Mouse (Mus musculus) hindbrain, postnatal 0 days (tissue): ENCODE measurements at regions not wholly inside any gene's neighbourhood (a gene's known extent, or its start where the extent isn't known, plus 50 kb on each side); places are given as distances from the start of the nearest gene placed in this dataset.

Source experiments
- ATAC-seq: fragments of 200-750 bp; cut with Nextera tagmentation; 2 replicates; pipeline ENCODE4 v1.8.0; 2017; ENCODE audit warnings: mild to moderate bottlenecking, moderate TSS enrichment, moderate library complexity
- DNase-seq: peaks from one replicate; pipeline ENCODE4 v3.0.0-alpha.2; 2015; ENCODE audit warnings: low spot score
- H3K27ac ChIP-seq: fragments of 300-500 bp; sonication (generic); 2 replicates; pipeline ENCODE4 v1.5.1; 2014; ENCODE audit warnings: mild to moderate bottlenecking
- H3K27me3 ChIP-seq: fragments of 300-500 bp; sonication (generic); 2 replicates; pipeline ENCODE4 v1.6.1; 2014; ENCODE audit warnings: low read length, mixed read lengths; ENCODE audit not compliant: insufficient read depth
- H3K36me3 ChIP-seq: fragments of 300-500 bp; sonication (generic); 2 replicates; pipeline ENCODE4 v1.6.1; 2014; ENCODE audit warnings: low read length, mixed read lengths; ENCODE audit not compliant: insufficient read depth
- H3K4me1 ChIP-seq: fragments of 300-500 bp; sonication (generic); 2 replicates; pipeline ENCODE4 v1.6.1; 2014; ENCODE audit warnings: antibody characterized with exemption, low read length, mixed read lengths; ENCODE audit not compliant: insufficient read depth
- H3K4me2 ChIP-seq: fragments of 300-500 bp; sonication (generic); 2 replicates; pipeline ENCODE4 v1.6.1; 2014; ENCODE audit warnings: low read depth, mild to moderate bottlenecking, low read length, moderate library complexity, mixed read lengths
- H3K4me3 ChIP-seq: fragments of 300-500 bp; sonication (generic); 2 replicates; pipeline ENCODE4 v1.5.1; 2014; ENCODE audit warnings: low read length
- H3K9ac ChIP-seq: fragments of 300-500 bp; sonication (generic); replicated peaks from 2 replicates; pipeline ENCODE4 v1.6.1; 2014; ENCODE audit warnings: mild to moderate bottlenecking, low read length, moderate library complexity, mixed read lengths
- H3K9me3 ChIP-seq: fragments of 300-500 bp; sonication (generic); 2 replicates; pipeline ENCODE4 v1.6.1; 2016; ENCODE audit warnings: low read length, mixed read lengths
- CTCF ChIP-seq: IDR thresholded peaks from 2 replicates; pipeline ENCODE4 v1.5.1; 2016; ENCODE audit warnings: antibody characterized with exemption, control low read depth, low read depth
- WGBS: fragments of 180-500 bp; shearing (Covaris S2); extraction: QIAGEN DNeasy Blood & Tissue Kit; methylation state at CpG from one replicate; pipeline ENCODE4 v1.1.7; 2014; 5-methylcytosine and 5-hydroxymethylcytosine counted together

- no peak for TF ChIP-seq CTCF
- ATAC-seq (no peak), DNase-seq (no peak)
- no peaks in the 10 kb centered on the region for H3K9me3 ChIP-seq
- no peaks in the 10 kb centered on the region for H3K27me3 ChIP-seq
- H3K9ac ChIP-seq, result no peak overlapping the region
- no peak overlapping the region for H3K27ac ChIP-seq
- no peaks in the 10 kb centered on the region for H3K4me1 ChIP-seq
- 34% methylated on average over 3 of the region's 3 CpGs for WGBS
- no peaks in the 10 kb centered on the region for H3K36me3 ChIP-seq
- no peak overlapping the region for H3K4me2 ChIP-seq
- no peak overlapping the region for H3K4me3 ChIP-seq
These were observed 198.7 kb downstream of the Arrdc4 start for GRCm38 (mm10) chr7:68550330-68550729.

- H3K4me1 ChIP-seq, result no peaks in the 10 kb centered on the region
- no peak overlapping the region for H3K4me3 ChIP-seq
- no peak overlapping the region for H3K4me2 ChIP-seq
- H3K27me3 ChIP-seq, result no peaks in the 10 kb centered on the region
- ATAC-seq, result no peak
- H3K9me3 ChIP-seq, result no peaks in the 10 kb centered on the region
- H3K27ac ChIP-seq, result no peak overlapping the region
- H3K36me3 ChIP-seq, result no peaks in the 10 kb centered on the region
- no peak overlapping the region for H3K9ac ChIP-seq
- TF ChIP-seq CTCF, result peak; percentile 36; the same call in 1 of the 2 replicates
- no peak for DNase-seq
These were observed 200.9 kb downstream of the Arrdc4 start for GRCm38 (mm10) chr7:68548176-68548575.

GRCm38 (mm10) chr7:68544136-68544535, 204.9 kb downstream of the Arrdc4 start:
- DNase-seq, result peak; percentile 57
- no peaks in the 10 kb centered on the region for H3K27me3 ChIP-seq
- H3K4me2 ChIP-seq, result no peak overlapping the region
- H3K9ac ChIP-seq, result no peak overlapping the region
- H3K9me3 ChIP-seq, result no peaks in the 10 kb centered on the region
- no peak overlapping the region for H3K4me3 ChIP-seq
- peak; percentile 18; the same call in 1 of the 2 replicates for ATAC-seq
- H3K36me3 ChIP-seq, result no peaks in the 10 kb centered on the region
- no peak overlapping the region for H3K27ac ChIP-seq
- WGBS, result 50% methylated on average over 11 of the region's 11 CpGs
- no peaks in the 10 kb centered on the region for H3K4me1 ChIP-seq
- no peak for TF ChIP-seq CTCF

GRCm38 (mm10) chr7:68509096-68509495, 235.5 kb downstream of the Fam169b start:
- Histone ChIP-seq H3K9me3 (peaks cover 7% of the 10 kb centered on the region; the same call in 1 of the 2 replicates), H3K36me3 (no peaks in the 10 kb centered on the region), H3K4me3 (no peak overlapping the region), H3K27me3 (no peaks in the 10 kb centered on the region), H3K9ac (no peak overlapping the region), H3K4me1 (no peaks in the 10 kb centered on the region), H3K4me2 (no peak overlapping the region), H3K27ac (no peak overlapping the region)
- ATAC-seq (no peak), DNase-seq (no peak)
- TF ChIP-seq CTCF, result no peak
- WGBS, result 74% methylated on average over 6 of the region's 6 CpGs

GRCm38 (mm10) chr7:68491143-68491810, 217.6 kb downstream of the Fam169b start:
- Histone ChIP-seq H3K9ac (no peak overlapping the region), H3K4me2 (no peak overlapping the region), H3K4me1 (no peaks in the 10 kb centered on the region), H3K9me3 (no peaks in the 10 kb centered on the region), H3K4me3 (no peak overlapping the region), H3K27me3 (no peaks in the 10 kb centered on the region), H3K36me3 (no peaks in the 10 kb centered on the region), H3K27ac (no peak overlapping the region)
- no peak for DNase-seq
- ATAC-seq, result no peak
- TF ChIP-seq CTCF, result no peak
- 79% methylated on average over 6 of the region's 6 CpGs for WGBS

GRCm38 (mm10) chr7:68486676-68487075, 213.0 kb downstream of the Fam169b start:
- Histone ChIP-seq H3K4me3 (no peak overlapping the region), H3K9ac (no peak overlapping the region), H3K27me3 (no peaks in the 10 kb centered on the region), H3K4me1 (no peaks in the 10 kb centered on the region), H3K36me3 (no peaks in the 10 kb centered on the region), H3K4me2 (no peak overlapping the region), H3K27ac (no peak overlapping the region), H3K9me3 (no peaks in the 10 kb centered on the region)
- no peak for DNase-seq
- 86% methylated on average over 3 of the region's 3 CpGs for WGBS
- no peak for ATAC-seq
- no peak for TF ChIP-seq CTCF

- Histone ChIP-seq H3K27ac (no peak overlapping the region), H3K27me3 (no peaks in the 10 kb centered on the region), H3K36me3 (no peaks in the 10 kb centered on the region), H3K4me1 (no peaks in the 10 kb centered on the region), H3K9me3 (no peaks in the 10 kb centered on the region), H3K4me3 (no peak overlapping the region), H3K9ac (no peak overlapping the region), H3K4me2 (no peak overlapping the region)
- WGBS, result 55% methylated on average over 10 of the region's 10 CpGs
- peak; percentile 32 for DNase-seq
- no peak for TF ChIP-seq CTCF
- ATAC-seq, result 0 out of 2 replicates have a peak, but pooled peaks have one; percentile 29
These were observed 208.9 kb downstream of the Fam169b start for GRCm38 (mm10) chr7:68482553-68482952.
